Mouse (Mus musculus) heart, adult 2 months (tissue): ENCODE results near the gene Anapc16.

Source experiments
- EP300 ChIP-seq: fragments of 200-500 bp; IDR thresholded peaks from 2 replicates; pipeline ENCODE4 v1.6.1; 2011; ENCODE audit warnings: low read depth, low read length, control low read depth; ENCODE audit not compliant: insufficient read depth
- POLR2A ChIP-seq: fragments of 200-500 bp; IDR thresholded peaks from 2 replicates; pipeline ENCODE4 v1.6.1; 2011; ENCODE audit warnings: mild to moderate bottlenecking, low read depth, low read length, control low read depth; ENCODE audit not compliant: insufficient read depth

GRCm38 (mm10) chr10:59943421-59943989 is 59.4 kb downstream of the Anapc16 start:
- TF ChIP-seq EP300 (no peak), POLR2A (no peak)
